ENCODE assay signal across 8 mouse cellular contexts in genomic region chr7:5021197-5021596, GRCm38 (mm10). TPM values are rescaled to one million over a fixed set of nuclear protein-coding genes. Genes with fewer than 3 reads are reported as not detected.
A peak's percentile ranks its signal among the peaks of the same experiment; 100 is the strongest.
DNase-seq lines count a peak whose midpoint lies in the region; ATAC-seq lines count a peak whose summit lies in the region.

No protein-coding gene starts in this region.

- peak overlapping the region; percentile 96 for H3K27ac ChIP-seq in heart, embryonic 15.5 days
- H3K27ac ChIP-seq in hindbrain, embryonic 12.5 days, result peak overlapping the region; percentile 92; the same call in 1 of the 2 replicates
- peak overlapping the region; percentile 94 for H3K27ac ChIP-seq in midbrain, embryonic 12.5 days (replicated peaks)

- H3K36me3 ChIP-seq in heart, embryonic 15.5 days, result peaks cover 18% of the 10 kb centered on the region; the same call in 1 of the 2 replicates
- H3K36me3 ChIP-seq in hindbrain, embryonic 12.5 days, result peaks cover 44% of the 10 kb centered on the region
- peaks cover 36% of the 10 kb centered on the region for H3K36me3 ChIP-seq in midbrain, embryonic 12.5 days

- intact Hi-C loops in gastrocnemius, postnatal 36 days (cut with DNase I), result no loop called here

- DNase-seq in heart, adult 9 months (ENCODE audit: low spot score in 2 of 2), result no peak
- DNase-seq in Muller cell, postnatal 12 days (ENCODE audit: inconsistent ontology term), result peak; percentile 6
- DNase-seq in adrenal gland, postnatal 14 days, result no peak
- DNase-seq in gastrocnemius, postnatal 36 days, result no peak
- DNase-seq in lung, postnatal 10 days, result no peak

- 50% methylated on average over 5 of the region's 5 CpGs for WGBS in heart, embryonic 15.5 days
- WGBS in hindbrain, embryonic 12.5 days, result 59% methylated on average over 5 of the region's 5 CpGs
- WGBS in midbrain, embryonic 12.5 days, result 52% methylated on average over 5 of the region's 5 CpGs

- ATAC-seq in heart, embryonic 15.5 days (replicated peaks; ENCODE audit: insufficient number of reproducible peaks, insufficient read depth, low FRiP score, low read depth), result no peak
- ATAC-seq in hindbrain, embryonic 12.5 days (ENCODE audit: low FRiP score), result no peak
- ATAC-seq in midbrain, embryonic 12.5 days (ENCODE audit: low FRiP score, low read depth), result no peak

- peak overlapping the region; percentile 93 for H3K9ac ChIP-seq in heart, embryonic 15.5 days
- H3K9ac ChIP-seq in hindbrain, embryonic 12.5 days, result peak overlapping the region; percentile 93
- peak overlapping the region; percentile 94 for H3K9ac ChIP-seq in midbrain, embryonic 12.5 days (replicated peaks)

- H3K9me3 ChIP-seq in heart, embryonic 15.5 days (replicated peaks), result no peaks in the 10 kb centered on the region
- H3K9me3 ChIP-seq in hindbrain, embryonic 12.5 days (replicated peaks), result no peaks in the 10 kb centered on the region
- no peaks in the 10 kb centered on the region for H3K9me3 ChIP-seq in midbrain, embryonic 12.5 days

- peaks cover 13% of the 10 kb centered on the region for H3K4me1 ChIP-seq in heart, embryonic 15.5 days (replicated peaks)
- peaks cover 10% of the 10 kb centered on the region for H3K4me1 ChIP-seq in hindbrain, embryonic 12.5 days
- H3K4me1 ChIP-seq in midbrain, embryonic 12.5 days, result peaks cover 18% of the 10 kb centered on the region

- H3K4me3 ChIP-seq in heart, embryonic 15.5 days, result peak overlapping the region; percentile 85
- H3K4me3 ChIP-seq in hindbrain, embryonic 12.5 days, result peak overlapping the region; percentile 75
- peak overlapping the region; percentile 93 for H3K4me3 ChIP-seq in midbrain, embryonic 12.5 days

- no peaks in the 10 kb centered on the region for H3K27me3 ChIP-seq in heart, embryonic 15.5 days
- no peaks in the 10 kb centered on the region for H3K27me3 ChIP-seq in hindbrain, embryonic 12.5 days
- no peaks in the 10 kb centered on the region for H3K27me3 ChIP-seq in midbrain, embryonic 12.5 days

- H3K4me2 ChIP-seq in heart, embryonic 15.5 days, result peak overlapping the region; percentile 67
- peak overlapping the region; percentile 84 for H3K4me2 ChIP-seq in hindbrain, embryonic 12.5 days (replicated peaks)
- H3K4me2 ChIP-seq in midbrain, embryonic 12.5 days (replicated peaks), result peak overlapping the region; percentile 86

RNA-seq across cellular contexts. Expression of gene Ccdc106, which starts 0.8 kb away (rescaled TPM):
- 1.7 and 3.7 TPM in 2 replicates for polyA plus RNA-seq in heart, embryonic 15.5 days (2015; fragmentation: Nextera tagmentation; extraction: Ambion mirVana)
- polyA plus RNA-seq in hindbrain, embryonic 12.5 days (2016; fragmentation: Nextera tagmentation; extraction: Ambion mirVana), result 17.4 and 19.9 TPM in 2 replicates
- 11.1 and 15.6 TPM in 2 replicates for polyA plus RNA-seq in midbrain, embryonic 12.5 days (2016; fragmentation: Nextera tagmentation; extraction: Ambion mirVana)
- 1.3 and 2.7 TPM in 2 replicates for total RNA-seq in adrenal gland, postnatal 14 days (2021)
- under 1 TPM in 1 of 2 experiments, not detected in 1; 0.20 TPM for total RNA-seq in gastrocnemius, postnatal 36 days (2021)

RNA-seq across cellular contexts. Expression of gene Zfp865, which starts 1.0 kb away (rescaled TPM):
- polyA plus RNA-seq in heart, embryonic 15.5 days (2015; fragmentation: Nextera tagmentation; extraction: Ambion mirVana), result 3.3 and 5.5 TPM in 2 replicates
- polyA plus RNA-seq in hindbrain, embryonic 12.5 days (2016; fragmentation: Nextera tagmentation; extraction: Ambion mirVana), result 9.0 and 9.3 TPM in 2 replicates
- polyA plus RNA-seq in midbrain, embryonic 12.5 days (2016; fragmentation: Nextera tagmentation; extraction: Ambion mirVana), result 7.6 and 7.9 TPM in 2 replicates
- total RNA-seq in adrenal gland, postnatal 14 days (2021), result 25.3 and 30.5 TPM in 2 replicates
- total RNA-seq in gastrocnemius, postnatal 36 days (2021), result 10 to 100 TPM; 11.0 to 13.0 TPM

RNA-seq across cellular contexts. Expression of gene Gm44973, which starts 5.9 kb away (rescaled TPM):
- 0.78 TPM in 1 of 2 replicates, not detected in the other for polyA plus RNA-seq in heart, embryonic 15.5 days (2015; fragmentation: Nextera tagmentation; extraction: Ambion mirVana)
- 0.32 TPM in 1 of 2 replicates, not detected in the other for polyA plus RNA-seq in hindbrain, embryonic 12.5 days (2016; fragmentation: Nextera tagmentation; extraction: Ambion mirVana)
- 0.25 TPM in 1 of 2 replicates, not detected in the other for polyA plus RNA-seq in midbrain, embryonic 12.5 days (2016; fragmentation: Nextera tagmentation; extraction: Ambion mirVana)
- not detected in 2 replicates for total RNA-seq in adrenal gland, postnatal 14 days (2021)
- not detected for total RNA-seq in gastrocnemius, postnatal 36 days (2021)

RNA-seq across cellular contexts. Expression of gene Fiz1, which starts 6.7 kb away (rescaled TPM):
- 26.2 and 31.4 TPM in 2 replicates for polyA plus RNA-seq in heart, embryonic 15.5 days (2015; fragmentation: Nextera tagmentation; extraction: Ambion mirVana)
- 59.6 and 60.1 TPM in 2 replicates for polyA plus RNA-seq in hindbrain, embryonic 12.5 days (2016; fragmentation: Nextera tagmentation; extraction: Ambion mirVana)
- polyA plus RNA-seq in midbrain, embryonic 12.5 days (2016; fragmentation: Nextera tagmentation; extraction: Ambion mirVana), result 69.0 and 73.4 TPM in 2 replicates
- total RNA-seq in adrenal gland, postnatal 14 days (2021), result 22.7 and 25.8 TPM in 2 replicates
- 10 to 100 TPM; 20.7 to 22.7 TPM for total RNA-seq in gastrocnemius, postnatal 36 days (2021)

RNA-seq across cellular contexts. Expression of gene Zfp524, which starts 7.0 kb away (rescaled TPM):
- 11.3 and 12.1 TPM in 2 replicates for polyA plus RNA-seq in heart, embryonic 15.5 days (2015; fragmentation: Nextera tagmentation; extraction: Ambion mirVana)
- 8.5 and 9.1 TPM in 2 replicates for polyA plus RNA-seq in hindbrain, embryonic 12.5 days (2016; fragmentation: Nextera tagmentation; extraction: Ambion mirVana)
- polyA plus RNA-seq in midbrain, embryonic 12.5 days (2016; fragmentation: Nextera tagmentation; extraction: Ambion mirVana), result 7.5 and 9.3 TPM in 2 replicates
- total RNA-seq in adrenal gland, postnatal 14 days (2021), result 11.7 and 12.9 TPM in 2 replicates
- total RNA-seq in gastrocnemius, postnatal 36 days (2021), result 1 to 10 TPM; 6.9 TPM
